Mouse (Mus musculus) retina, embryonic 14.5 days (tissue): ENCODE data around the gene Dnah14.
A peak's percentile ranks its signal among the peaks of the same experiment; 100 is the strongest.

ENCODE experiments used
- DNase-seq: peaks from one replicate; pipeline ENCODE4 v3.0.0-alpha.2; 2015; ENCODE audit warnings: low spot score

Dnah14 gene

DNA sequence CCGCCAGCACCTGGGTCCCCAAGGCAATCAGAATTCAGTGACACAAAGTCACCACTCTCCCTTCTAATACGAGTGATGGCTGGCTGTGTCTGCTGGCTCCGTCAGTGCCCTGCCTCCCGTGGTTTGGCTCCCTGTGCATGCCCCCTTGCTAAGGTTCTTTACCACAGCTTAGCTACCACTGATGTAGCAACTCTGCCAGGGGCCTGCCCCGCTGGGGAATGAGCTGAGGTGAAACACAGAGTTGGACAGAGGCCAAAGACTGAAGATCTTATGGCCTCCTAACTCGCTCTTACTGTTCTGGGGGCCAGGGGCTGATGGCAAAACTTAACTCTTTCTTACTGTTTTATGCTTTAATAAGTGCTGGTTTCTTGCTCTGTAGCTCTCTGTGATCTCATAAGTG is 213.6 kb downstream of the Dnah14 start:
- DNase-seq = no peak

DNA sequence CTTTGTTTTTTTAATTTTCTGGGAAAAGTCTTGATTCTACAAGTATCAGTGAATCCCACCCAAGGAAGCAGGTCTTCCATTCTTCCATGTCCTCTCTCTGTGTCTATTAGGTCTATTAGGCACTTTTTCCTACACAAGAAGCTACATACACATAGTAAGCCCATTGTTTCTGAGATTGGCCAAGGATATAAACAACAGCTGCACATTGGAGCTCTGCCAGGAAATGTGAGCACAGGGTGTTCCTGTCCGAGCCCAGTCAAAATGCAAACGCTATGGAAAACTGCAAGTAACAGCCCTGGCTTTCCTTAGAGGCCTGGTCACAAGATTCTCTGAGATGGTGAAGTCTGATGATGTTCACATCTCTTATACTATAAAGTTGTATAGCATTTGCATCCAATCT is 217.2 kb downstream of the Dnah14 start:
- no peak for DNase-seq

DNA sequence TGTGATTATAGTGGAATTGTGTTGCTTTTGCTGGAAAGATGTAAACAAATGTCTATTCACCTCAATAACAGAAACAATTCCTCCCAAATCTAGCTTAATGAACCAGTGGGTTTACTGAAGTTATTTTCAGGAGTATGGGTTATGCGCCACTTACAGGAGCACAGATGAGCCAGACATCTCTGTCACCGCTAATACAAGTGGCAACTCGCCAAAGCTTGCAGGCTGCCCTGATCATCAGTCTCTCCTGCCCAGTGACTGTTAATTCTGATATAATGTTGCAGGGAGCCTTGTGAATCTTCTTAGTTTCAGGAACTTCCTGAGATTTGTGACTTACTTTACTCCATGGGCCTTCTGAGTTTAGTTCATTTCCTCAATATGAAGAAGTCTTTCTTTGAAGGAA is 223.6 kb downstream of the Dnah14 start:
- DNase-seq = no peak

GRCm38 (mm10) chr1:181800667-181801066 is 224.3 kb downstream of the Dnah14 start:
- DNase-seq = no peak

DNA sequence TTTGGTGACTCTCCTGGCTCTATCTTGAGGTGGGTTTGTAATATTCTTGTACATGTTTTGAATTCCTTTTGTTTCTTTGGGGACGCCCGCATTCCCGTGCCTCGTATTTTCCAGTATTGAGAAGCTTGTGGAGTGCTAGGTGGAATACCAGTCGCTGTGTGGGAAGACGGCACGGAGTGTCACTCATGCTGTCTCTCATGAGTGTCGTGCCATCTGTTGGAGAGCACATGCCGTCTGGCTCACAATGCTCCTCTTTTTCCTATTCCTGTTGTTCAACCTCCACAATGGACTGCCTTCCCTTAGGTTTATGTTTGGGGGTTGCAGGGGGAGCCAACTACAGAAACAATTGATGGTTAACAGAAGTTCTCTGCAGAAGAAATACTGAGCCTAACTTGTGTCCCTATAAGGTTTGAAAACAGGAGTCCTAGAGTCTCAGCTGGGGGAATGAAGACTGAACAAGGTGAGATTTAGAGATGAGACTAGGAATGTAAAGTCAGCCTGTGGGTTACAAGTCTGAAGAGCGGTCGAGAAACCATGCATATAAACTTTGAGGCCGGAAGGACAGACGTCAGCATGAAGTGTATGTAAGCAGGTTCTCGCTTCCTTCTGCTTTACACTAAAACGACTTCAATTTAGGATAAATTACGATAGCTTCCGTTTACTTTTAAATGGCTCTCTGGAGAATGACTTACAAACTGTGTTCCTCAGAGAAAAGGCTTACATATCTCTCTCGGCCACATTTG is 235.3 kb downstream of the Dnah14 start:
- no peak for DNase-seq

DNA sequence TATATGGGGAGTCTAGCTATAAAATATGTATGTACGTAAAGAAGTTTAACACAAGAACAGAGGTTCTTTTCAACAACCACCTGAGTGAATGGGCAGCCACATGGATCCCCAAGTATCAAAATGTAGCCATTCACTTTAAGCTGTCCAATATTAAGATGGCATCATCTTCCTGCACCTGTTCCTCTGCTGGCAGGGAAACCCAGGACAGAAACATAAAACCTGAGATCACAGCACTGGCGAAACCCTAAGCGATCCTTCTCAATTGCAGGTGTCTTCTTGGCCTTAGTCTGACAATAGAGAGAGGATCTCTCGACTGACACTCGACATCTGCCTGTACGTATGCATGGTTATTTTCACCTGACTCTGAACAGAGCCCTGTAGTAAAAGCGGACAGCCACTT is 250.4 kb downstream of the Dnah14 start:
- DNase-seq = no peak

DNA sequence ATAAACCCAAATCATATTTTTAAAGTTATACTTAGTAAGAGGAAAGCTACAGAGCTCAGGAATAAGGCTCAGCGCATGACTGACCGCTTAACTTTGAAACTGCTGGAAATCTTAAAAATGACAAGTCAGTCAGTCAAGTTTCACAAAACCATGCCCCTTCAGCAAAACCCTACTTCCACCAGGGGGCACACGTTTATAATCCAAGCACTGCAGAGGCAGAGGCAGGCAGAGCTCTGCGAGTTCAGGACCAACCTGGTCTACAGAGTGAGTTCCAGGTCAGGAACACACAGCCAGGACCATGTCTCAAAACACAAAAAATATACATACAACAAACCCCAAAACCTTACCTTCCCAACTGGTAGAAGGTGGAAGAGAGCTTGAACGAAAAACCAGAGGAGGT is 252.0 kb downstream of the Dnah14 start:
- no peak for DNase-seq

- no peak for DNase-seq
These were observed 256.4 kb downstream of the Dnah14 start for GRCm38 (mm10) chr1:181832720-181833119.

- DNase-seq = no peak
These were observed 256.8 kb downstream of the Dnah14 start for GRCm38 (mm10) chr1:181833143-181833542.

GRCm38 (mm10) chr1:181838111-181838510 is 261.8 kb downstream of the Dnah14 start:
- DNase-seq = no peak

GRCm38 (mm10) chr1:181839746-181840366 is 263.5 kb downstream of the Dnah14 start:
- DNase-seq = no peak

DNA sequence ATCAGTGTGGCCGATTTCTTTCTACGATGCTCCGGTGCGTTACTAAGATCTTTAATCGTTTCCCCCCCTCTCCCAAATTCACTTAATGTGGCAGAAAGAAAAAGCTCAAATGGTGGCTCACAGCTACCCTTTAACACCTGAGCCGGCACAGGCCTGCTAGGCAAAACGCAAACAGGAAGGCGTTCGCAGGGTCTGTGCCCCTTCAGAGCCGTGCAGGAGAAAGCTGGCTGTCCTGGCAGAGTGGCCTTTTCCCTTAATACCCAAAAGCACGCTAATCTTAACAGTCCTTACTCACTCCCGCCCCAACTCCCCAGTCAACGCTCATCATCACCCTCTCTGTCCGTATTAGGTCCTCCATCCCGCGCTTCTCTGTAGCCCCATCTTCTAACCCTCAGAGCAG is 265.0 kb downstream of the Dnah14 start:
- no peak for DNase-seq

GRCm38 (mm10) chr1:181841864-181842672 is 265.7 kb downstream of the Dnah14 start:
- peak; percentile 95 for DNase-seq

- no peak for DNase-seq
These were observed 266.4 kb downstream of the Dnah14 start, which contains the start of gene Lbr for GRCm38 (mm10) chr1:181842781-181843180. Lbr (minus strand) TSS chr1:181843046.

DNA sequence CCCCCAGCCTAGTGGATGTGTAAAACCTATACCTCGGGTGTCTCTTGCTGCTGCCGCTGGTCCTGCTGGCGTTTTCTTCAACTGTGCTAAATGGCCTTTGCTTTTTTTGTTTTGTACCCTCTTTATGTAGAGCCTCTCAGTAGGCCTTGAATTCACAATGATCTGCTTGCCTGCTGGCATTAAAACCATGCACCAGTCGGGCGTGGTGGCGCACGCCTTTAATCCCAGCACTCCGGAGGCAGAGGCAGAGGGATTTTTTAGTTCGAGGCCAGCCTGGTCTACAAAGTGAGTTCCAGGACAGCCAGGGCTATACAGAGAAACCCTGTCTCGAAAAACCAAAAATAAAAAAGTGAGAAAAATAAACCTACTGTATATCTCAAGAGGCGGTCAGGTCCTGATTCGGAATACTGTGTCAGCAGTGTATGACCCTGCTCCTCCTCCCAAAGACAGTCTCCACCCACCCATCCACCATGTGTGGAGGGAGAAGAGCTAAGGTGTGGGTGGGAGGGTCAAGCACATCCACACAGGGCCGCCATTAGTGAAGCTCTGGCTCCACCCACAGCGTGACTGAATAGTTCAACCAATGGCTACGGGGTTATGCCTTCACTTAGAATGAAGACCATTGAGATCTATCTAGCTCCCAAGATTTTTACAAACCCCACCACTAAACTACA is 268.7 kb downstream of the Dnah14 start:
- DNase-seq = no peak

GRCm38 (mm10) chr1:181845767-181846166 is 269.4 kb downstream of the Dnah14 start:
- DNase-seq = no peak

DNA sequence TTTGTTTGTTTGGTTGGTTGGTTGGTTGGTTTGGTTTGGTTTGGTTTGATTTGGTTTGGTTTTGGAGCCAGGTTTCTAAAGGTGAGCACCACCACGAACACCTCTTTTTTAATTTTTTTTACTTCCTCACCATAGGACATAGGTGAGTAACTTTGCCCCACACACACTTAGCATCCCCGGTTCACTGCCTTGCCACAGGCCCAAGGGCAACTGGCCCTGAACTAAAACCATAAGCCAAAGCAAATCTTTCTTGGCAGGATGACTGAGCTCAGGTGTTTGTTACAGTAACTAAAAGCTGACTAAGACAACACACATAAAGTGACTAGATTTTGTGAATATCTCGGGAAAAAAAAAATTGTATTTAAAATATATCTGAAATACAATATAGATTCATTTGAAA is 271.0 kb downstream of the Dnah14 start:
- no peak for DNase-seq

GRCm38 (mm10) chr1:181848210-181848609 is 271.9 kb downstream of the Dnah14 start:
- DNase-seq = no peak

- DNase-seq = no peak
These were observed 274.1 kb downstream of the Dnah14 start for GRCm38 (mm10) chr1:181850441-181850840.

DNA sequence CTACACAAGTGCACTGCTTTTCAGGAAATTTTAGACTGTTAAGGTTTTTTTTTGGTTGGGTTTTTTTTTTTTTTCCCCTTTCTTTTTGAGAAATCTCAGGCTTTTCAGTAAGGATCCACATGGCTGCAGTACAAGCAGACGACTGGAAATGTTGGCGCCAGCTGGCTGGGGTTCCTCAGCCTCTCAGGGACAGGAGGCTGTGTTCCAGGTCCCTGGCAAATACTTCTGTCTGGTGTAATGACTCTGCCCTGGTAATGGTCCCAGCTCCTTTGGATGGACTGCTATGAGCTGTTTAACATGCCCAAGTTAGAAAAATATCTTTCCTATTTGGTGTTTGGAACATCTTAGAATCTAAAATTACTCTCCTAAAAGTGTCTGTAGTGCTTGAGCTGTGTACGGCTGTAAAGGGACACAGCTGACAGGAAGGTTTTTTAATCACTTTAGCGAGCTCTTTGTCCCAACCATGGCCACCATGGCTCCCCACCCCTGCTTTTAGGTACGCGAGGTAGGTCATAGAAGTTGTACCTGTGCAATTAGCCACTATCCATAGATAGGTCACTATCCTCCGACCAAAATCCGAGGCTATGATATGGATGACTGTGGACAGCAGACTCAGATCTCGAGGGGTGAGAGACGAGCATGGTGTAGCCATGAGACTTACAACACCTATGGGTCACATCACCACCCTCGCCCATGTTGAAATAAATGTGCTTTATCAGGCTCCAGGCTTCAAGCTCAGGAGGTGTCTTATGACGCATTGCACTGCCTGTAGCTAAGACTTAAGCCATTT is 275.4 kb downstream of the Dnah14 start:
- DNase-seq = no peak

GRCm38 (mm10) chr1:181852466-181852865 is 276.1 kb downstream of the Dnah14 start:
- no peak for DNase-seq
